Mouse (Mus musculus) ES-E14 (cell line): Measurements from ENCODE around the gene Fsip1.

Experiments used
- CHD2 ChIP-seq: IDR thresholded peaks from 2 replicates; pipeline ENCODE4 v1.6.1; 2014; ENCODE audit warnings: mild to moderate bottlenecking, low read depth, low read length, inconsistent platforms
- HCFC1 ChIP-seq: IDR thresholded peaks from 2 replicates; pipeline ENCODE4 v1.6.1; 2012; ENCODE audit warnings: low read length, inconsistent platforms, borderline replicate concordance; ENCODE audit not compliant: insufficient read depth
- MAFK ChIP-seq: IDR thresholded peaks from 2 replicates; pipeline ENCODE4 v1.6.1; 2014; ENCODE audit warnings: mild to moderate bottlenecking, low read depth, low read length, inconsistent platforms; ENCODE audit not compliant: insufficient read depth
- ZC3H11A ChIP-seq: IDR thresholded peaks from 2 replicates; pipeline ENCODE4 v1.6.1; 2012; ENCODE audit warnings: low read depth, mild to moderate bottlenecking, inconsistent platforms, low read length, borderline replicate concordance
- ZNF384 ChIP-seq: IDR thresholded peaks from 2 replicates; pipeline ENCODE4 v1.6.1; 2012; ENCODE audit warnings: low read depth, low read length, inconsistent platforms

- TF ChIP-seq ZNF384: no peak
- no peak for TF ChIP-seq CHD2
- TF ChIP-seq HCFC1: no peak
- TF ChIP-seq ZC3H11A: no peak
- no peak for TF ChIP-seq MAFK
These were observed 20.6 kb downstream of the Fsip1 start for GRCm38 (mm10) chr2:118236196-118236595.
